ENCODE assay signal across 24 mouse cellular contexts in the genomic region with DNA sequence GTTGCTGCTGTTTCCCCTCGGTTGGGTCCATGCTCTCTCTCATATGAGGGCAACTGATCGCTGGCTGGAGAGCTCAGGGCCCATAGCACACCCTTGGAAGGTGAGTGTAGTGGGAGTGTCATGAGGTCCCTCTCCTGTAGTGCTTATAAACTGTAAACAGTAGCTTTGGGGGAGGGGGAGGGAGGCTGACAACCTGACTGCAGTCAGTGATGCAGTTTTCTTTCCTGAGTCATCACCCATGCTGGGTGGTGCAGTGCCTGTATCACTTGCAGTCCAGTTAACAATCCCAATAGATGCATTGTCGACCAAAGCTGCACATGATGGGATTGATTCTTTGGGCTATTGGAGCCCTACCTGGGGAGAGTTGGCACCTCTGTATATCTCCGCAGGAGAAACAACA. TPM values are rescaled to one million over a fixed set of nuclear protein-coding genes. Genes with fewer than 3 reads are reported as not detected.
DNase-seq lines count a peak whose midpoint lies in the region; ATAC-seq and TF ChIP-seq lines count a peak whose summit lies in the region.
"Had no signal": no experiment of that assay in that cellular context is flagged by ENCODE, and none has a peak within 500 bp of the region (broad histone marks: within the 10 kb centered on the region; RNA-seq: fewer than 3 reads in every experiment).

No protein-coding gene starts in this region.

- no peak for ATAC-seq in lung, postnatal 0 days
- ATAC-seq: CD4-positive, CD25-positive, alpha-beta regulatory T cell, adult 4 months; forebrain, postnatal 0 days had no signal

- H3K79me2 ChIP-seq in myocyte (ENCODE audit: control insufficient read depth, insufficient read depth) = no peaks in the 10 kb centered on the region

- H3ac ChIP-seq in myocyte (ENCODE audit: control insufficient read depth, insufficient read length) = no peak overlapping the region

- TF ChIP-seq CTCF in lung, postnatal 0 days (IDR thresholded peaks at IDR 0.05) = no peak
- no peak for TF ChIP-seq CTCF in bone marrow macrophage, adult 2 months (IDR thresholded peaks at IDR 0.05; ENCODE audit: low read depth, low read length)

- WGBS in lung, postnatal 0 days = 40% methylated on average over 4 of the region's 4 CpGs

- no peak overlapping the region for H3K4me3 ChIP-seq in lung, postnatal 0 days (ENCODE audit: low read depth, low read length)
- H3K4me3 ChIP-seq in bone marrow macrophage, adult 2 months (ENCODE audit: insufficient read depth, low read length) = no peak overlapping the region
- H3K4me3 ChIP-seq in myocyte = peak overlapping the region; percentile 52
- H3K4me3 ChIP-seq: embryonic facial prominence, embryonic 15.5 days; forebrain, embryonic 10.5 days; limb, embryonic 13.5 days; midbrain, embryonic 10.5 days had no signal

- peak; percentile 31 for DNase-seq in lung, postnatal 36 days
- no peak for DNase-seq in lung, postnatal 0 days (ENCODE audit: low spot score)
- peak; percentile 22 for DNase-seq in MN1 (ENCODE audit: low spot score)
- no peak for DNase-seq in frontal cortex, adult 2 months (ENCODE audit: extremely low spot score in 1 of 2, low spot score in 1 of 2)
- DNase-seq in adrenal gland, postnatal 36 days = no peak
- no peak for DNase-seq in kidney, postnatal 4 days
- DNase-seq: adrenal gland, postnatal 10 days; cerebellum, adult 9-11 months; forebrain, postnatal 0 days; gastrocnemius, postnatal 36 days; kidney, adult 8-10 months; kidney, postnatal 14 days; right cerebral cortex, postnatal 14 days had no signal

- peaks cover 8% of the 10 kb centered on the region for H3K4me1 ChIP-seq in lung, postnatal 0 days (ENCODE audit: insufficient read depth, low read depth, low read length)
- H3K4me1 ChIP-seq in bone marrow macrophage, adult 2 months (ENCODE audit: control insufficient read depth, insufficient read depth, low read length) = peaks cover 19% of the 10 kb centered on the region

- no peak overlapping the region for H3K9ac ChIP-seq in lung, postnatal 0 days (replicated peaks; ENCODE audit: low read depth)
- H3K9ac ChIP-seq: embryonic facial prominence, embryonic 15.5 days; forebrain, postnatal 0 days; hindbrain, embryonic 14.5 days; limb, embryonic 13.5 days had no signal

- no peaks in the 10 kb centered on the region for H3K36me3 ChIP-seq in lung, postnatal 0 days (ENCODE audit: insufficient read depth, low read length)
- no peaks in the 10 kb centered on the region for H3K36me3 ChIP-seq in myocyte (ENCODE audit: control insufficient read depth, insufficient read depth)
- H3K36me3 ChIP-seq: embryonic facial prominence, embryonic 15.5 days; forebrain, embryonic 10.5 days; limb, embryonic 13.5 days had no signal

- no peaks in the 10 kb centered on the region for H3K9me3 ChIP-seq in lung, postnatal 0 days (ENCODE audit: low read length)
- H3K9me3 ChIP-seq: embryonic facial prominence, embryonic 15.5 days; forebrain, embryonic 10.5 days; limb, embryonic 13.5 days; midbrain, embryonic 10.5 days had no signal

- no peak overlapping the region for H3K4me2 ChIP-seq in lung, postnatal 0 days (replicated peaks; ENCODE audit: low read depth, low read length)
- peak overlapping the region; percentile 82 for H3K4me2 ChIP-seq in myocyte (ENCODE audit: low read depth)
- H3K4me2 ChIP-seq: hindbrain, embryonic 14.5 days; limb, embryonic 13.5 days had no signal

- TF ChIP-seq POLR2A in bone marrow macrophage, adult 2 months (IDR thresholded peaks at IDR 0.05; ENCODE audit: borderline replicate concordance, low read depth, low read length) = no peak
- no peak for TF ChIP-seq POLR2A in myocyte (IDR thresholded peaks at IDR 0.05; ENCODE audit: insufficient read length, low read depth)

- no peak overlapping the region for H3K27ac ChIP-seq in lung, postnatal 0 days (ENCODE audit: low read length)
- peak overlapping the region; percentile 88 for H3K27ac ChIP-seq in bone marrow macrophage, adult 2 months (ENCODE audit: insufficient read depth, low read depth, low read length)
- H3K27ac ChIP-seq: embryonic facial prominence, embryonic 15.5 days; forebrain, embryonic 10.5 days; hindbrain, embryonic 14.5 days; limb, embryonic 13.5 days; midbrain, embryonic 10.5 days; stomach, postnatal 0 days had no signal

- 0 out of 2 replicates have a peak, but pooled peaks cover 6% of the 10 kb centered on the region for H3K27me3 ChIP-seq in lung, postnatal 0 days (replicated peaks; ENCODE audit: insufficient read depth, low read length)
- no peaks in the 10 kb centered on the region for H3K27me3 ChIP-seq in myocyte (ENCODE audit: control insufficient read depth, insufficient read depth, insufficient read length)

- TF ChIP-seq EP300 in lung, postnatal 0 days (IDR thresholded peaks at IDR 0.05) = no peak

TF ChIP-seq in myocyte, 11 proteins besides CTCF, POLR2A, EP300 and RAD21:
- TF ChIP-seq CEBPB (IDR thresholded peaks at IDR 0.05; ENCODE audit: insufficient read depth, poor library complexity, severe bottlenecking) (no peak), E2F4 (IDR thresholded peaks at IDR 0.05; ENCODE audit: insufficient read depth) (no peak), SRF (IDR thresholded peaks at IDR 0.05; ENCODE audit: control insufficient read depth, insufficient read length, low read depth) (no peak), POLR2AphosphoS2 (IDR thresholded peaks at IDR 0.05; ENCODE audit: insufficient read length, low read depth) (no peak), TCF12 (IDR thresholded peaks at IDR 0.05; ENCODE audit: insufficient read depth, poor library complexity, severe bottlenecking) (no peak), MAX (IDR thresholded peaks at IDR 0.05; ENCODE audit: low read depth) (no peak)

RNA-seq across cellular contexts. Expression of a gene that starts 1.0 kb away (rescaled TPM):
- 10.6 and 11.5 TPM in 2 replicates for polyA plus RNA-seq in lung, postnatal 0 days (2015; fragmentation: Nextera tagmentation; extraction: Ambion mirVana)
- 120 and 145 TPM in 2 replicates for polyA plus RNA-seq in bone marrow macrophage, adult 2 months (2012; ENCODE audit: insufficient read depth, insufficient read length, missing spikeins)
- 12.6 TPM for polyA plus RNA-seq in myocyte (2012; fragmentation: generic; extraction: Trizol)
- 1.4 and 1.7 TPM in 2 replicates for polyA plus RNA-seq in frontal cortex, adult 2 months (2012; rRNA removed)
- total RNA-seq in adrenal gland, postnatal 36 days (2021) = 10 to 100 TPM in 1 of 2 experiments, 1 to 10 TPM in 1; 5.1 to 11.1 TPM

RNA-seq across cellular contexts. Expression of a gene that starts 10.3 kb away (rescaled TPM):
- 13.6 and 16.9 TPM in 2 replicates for polyA plus RNA-seq in lung, postnatal 0 days (2015; fragmentation: Nextera tagmentation; extraction: Ambion mirVana)
- polyA plus RNA-seq in bone marrow macrophage, adult 2 months (2012; ENCODE audit: insufficient read depth, insufficient read length, missing spikeins) = 0.27 and 1.1 TPM in 2 replicates
- 0.04 TPM for polyA plus RNA-seq in myocyte (2012; fragmentation: generic; extraction: Trizol)
- polyA plus RNA-seq in frontal cortex, adult 2 months (2012; rRNA removed) = 0.76 and 0.88 TPM in 2 replicates
- not detected for total RNA-seq in adrenal gland, postnatal 36 days (2021)
- total RNA-seq: gastrocnemius, postnatal 36 days; heart, adult 8-10 months had no signal
- polyA plus RNA-seq: heart, embryonic 14.5 days had no signal

Comparison
In these comparisons a context has a peak if more than half of its experiments do, and no peak if none do; other contexts are left out.
1. DNase-seq: peak in lung, postnatal 36 days (single experiment) and MN1 (single experiment); none in lung, postnatal 0 days (single experiment), frontal cortex, adult 2 months (0 of 2), adrenal gland, postnatal 36 days (0 of 2) and kidney, postnatal 4 days (0 of 2).